Mouse (Mus musculus): ENCODE data around the gene Hoxa10.

DNA sequence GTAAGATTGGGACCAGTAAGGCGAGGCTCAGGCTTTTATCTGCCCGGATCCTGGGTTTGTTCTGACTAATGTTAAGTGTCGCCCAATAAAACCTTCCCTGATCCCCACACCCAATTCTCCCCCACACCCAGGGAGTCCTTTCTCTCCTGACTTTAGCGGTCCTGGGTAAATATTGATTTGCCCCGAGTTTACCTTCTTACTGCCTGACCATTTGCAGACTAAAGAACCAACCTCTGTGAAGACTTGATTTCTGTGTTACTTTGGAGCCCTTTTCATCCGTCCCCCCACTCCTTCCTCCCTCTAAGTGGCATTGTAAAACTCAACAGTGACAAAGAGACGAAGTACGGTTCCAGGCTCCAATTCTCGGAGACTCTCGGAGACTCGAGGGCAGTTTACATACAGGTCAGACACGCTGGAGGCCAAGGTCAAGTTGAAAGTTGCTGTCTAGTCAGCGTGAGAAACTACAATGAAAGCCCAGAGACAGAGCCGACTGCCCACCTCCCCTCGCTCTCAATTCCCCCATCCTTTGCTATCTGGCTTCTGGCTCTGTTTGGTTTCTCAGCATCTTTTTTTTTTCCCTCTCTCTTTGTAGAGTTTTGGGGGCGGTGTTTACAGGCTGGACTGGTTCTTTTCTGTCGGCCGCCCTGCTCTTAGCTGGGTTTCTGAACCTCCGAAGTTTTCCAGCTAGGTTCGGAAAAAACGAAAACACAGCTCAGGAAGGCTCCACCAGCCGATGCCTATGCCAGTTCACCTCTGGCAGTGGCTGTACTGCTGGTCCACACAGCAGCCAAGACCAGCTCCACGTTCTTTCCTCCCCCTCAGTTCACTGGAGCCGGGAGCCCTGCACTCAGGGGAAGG lies 22.0 kb upstream of the Hoxa10 start:
- no peak for TF ChIP-seq CTCF (IDR thresholded peaks at IDR 0.05; ENCODE audit: low read depth)
- no peak for TF ChIP-seq EP300 (IDR thresholded peaks at IDR 0.05; ENCODE audit: low read depth)
